Mouse (Mus musculus): Measurements from ENCODE around the gene Gm5741. TPM values are rescaled to one million over a fixed set of nuclear protein-coding genes. Genes with fewer than 3 reads are reported as not detected.

Gene Gm5741
- polyA plus RNA-seq, 1 experiment from 2014 or later, result not detected

GRCm38 (mm10) chr8:85026670-85027515 lies 40.9 kb downstream of the Gm5741 start, which contains the start of gene Trir:
TSS of gene Trir (plus strand) at chr8:85026823.
- WGBS, result under 1% methylated on average over 75 of the region's 75 CpGs
- H3K4me3 ChIP-seq (ENCODE audit: low read length), result peak within 1 kb of the TSS; percentile 97
- ATAC-seq, result peak; percentile 82
- H3K27ac ChIP-seq (ENCODE audit: low read length), result peak within 1 kb of the TSS; percentile 90
- H3K36me3 ChIP-seq (ENCODE audit: control insufficient read depth, insufficient read depth, low read length), result peaks cover 13% of the 10 kb centered on the region
- peak within 1 kb of the TSS; percentile 99 for H3K9ac ChIP-seq (ENCODE audit: low read depth, low read length)
- H3K4me1 ChIP-seq (ENCODE audit: control insufficient read depth, insufficient read depth, low read length), result peaks cover 33% of the 10 kb centered on the region
- no peaks in the 10 kb centered on the region for H3K27me3 ChIP-seq (replicated peaks; ENCODE audit: control insufficient read depth, insufficient read depth, low read length)
- peak within 1 kb of the TSS; percentile 71 for H3K4me2 ChIP-seq (ENCODE audit: low read depth, low read length)
- no peaks in the 10 kb centered on the region for H3K9me3 ChIP-seq (ENCODE audit: control insufficient read depth, low read length)

GRCm38 (mm10) chr8:85025098-85025932 lies 42.5 kb downstream of the Gm5741 start, which contains the start of gene Asna1:
TSS of gene Asna1 (minus strand) at chr8:85025281.
- no peaks in the 10 kb centered on the region for H3K9me3 ChIP-seq (ENCODE audit: control insufficient read depth, low read length)
- peaks cover 33% of the 10 kb centered on the region for H3K4me1 ChIP-seq (ENCODE audit: control insufficient read depth, insufficient read depth, low read length)
- ATAC-seq, result peak; percentile 89
- H3K9ac ChIP-seq (ENCODE audit: low read depth, low read length), result peak within 1 kb of the TSS; percentile 73
- peak within 1 kb of the TSS; percentile 67 for H3K4me3 ChIP-seq (ENCODE audit: low read length)
- WGBS, result 4% methylated on average over 30 of the region's 30 CpGs
- H3K27me3 ChIP-seq (replicated peaks; ENCODE audit: control insufficient read depth, insufficient read depth, low read length), result no peaks in the 10 kb centered on the region
- H3K27ac ChIP-seq (ENCODE audit: low read length), result peak within 1 kb of the TSS; percentile 79
- peak within 1 kb of the TSS; percentile 81 for H3K4me2 ChIP-seq (ENCODE audit: low read depth, low read length)
- peaks cover 9% of the 10 kb centered on the region for H3K36me3 ChIP-seq (ENCODE audit: control insufficient read depth, insufficient read depth, low read length)

GRCm38 (mm10) chr8:85023846-85024245 lies 43.9 kb downstream of the Gm5741 start:
- no peak for ATAC-seq
- Histone ChIP-seq H3K9ac (ENCODE audit: low read depth, low read length) (0 out of 2 replicates have a peak overlapping the region, but pooled peaks have one; percentile 73), H3K36me3 (ENCODE audit: control insufficient read depth, insufficient read depth, low read length) (peaks cover 2% of the 10 kb centered on the region), H3K4me3 (ENCODE audit: low read length) (0 out of 2 replicates have a peak overlapping the region, but pooled peaks have one; percentile 67), H3K4me2 (ENCODE audit: low read depth, low read length) (peak overlapping the region; percentile 81; the same call in 1 of the 2 replicates), H3K4me1 (ENCODE audit: control insufficient read depth, insufficient read depth, low read length) (peaks cover 27% of the 10 kb centered on the region), H3K27me3 (replicated peaks; ENCODE audit: control insufficient read depth, insufficient read depth, low read length) (no peaks in the 10 kb centered on the region), H3K27ac (ENCODE audit: low read length) (no peak overlapping the region), H3K9me3 (ENCODE audit: control insufficient read depth, low read length) (no peaks in the 10 kb centered on the region)
- WGBS, result 94% methylated on average over 3 of the region's 3 CpGs

- Histone ChIP-seq H3K4me3 (ENCODE audit: low read length) (no peak overlapping the region), H3K36me3 (ENCODE audit: control insufficient read depth, insufficient read depth, low read length) (peaks cover 7% of the 10 kb centered on the region), H3K4me1 (ENCODE audit: control insufficient read depth, insufficient read depth, low read length) (peaks cover 19% of the 10 kb centered on the region), H3K4me2 (ENCODE audit: low read depth, low read length) (no peak overlapping the region), H3K27ac (ENCODE audit: low read length) (no peak overlapping the region), H3K9me3 (ENCODE audit: control insufficient read depth, low read length) (no peaks in the 10 kb centered on the region), H3K27me3 (replicated peaks; ENCODE audit: control insufficient read depth, insufficient read depth, low read length) (no peaks in the 10 kb centered on the region), H3K9ac (ENCODE audit: low read depth, low read length) (no peak overlapping the region)
- WGBS, result 90% methylated on average over 3 of the region's 3 CpGs
- ATAC-seq, result no peak
These were observed 46.2 kb downstream of the Gm5741 start for GRCm38 (mm10) chr8:85021514-85022055.

Small RNA genes lying within 50 kb of the gene (microRNA-seq; reads per million reads assigned to microRNA genes)
- gene Gm23388 (2.5 reads per million, percentile 5 among the genes with 10 or more reads in this experiment), gene Mir7070 (1.6 reads per million)

Other genes starting within 250 kb of the Gm5741 start
- gene Dand5, start 245.2 kb downstream of the Gm5741 start, polyA plus RNA-seq (2015; fragmentation: Nextera tagmentation; extraction: Ambion mirVana), result 4.2 and 4.4 TPM in 2 replicates
- 61.8 and 63.4 TPM in 2 replicates for gene Gadd45gip1, start 236.5 kb downstream of the Gm5741 start, polyA plus RNA-seq (2015; fragmentation: Nextera tagmentation; extraction: Ambion mirVana)
- 109 and 115 TPM in 2 replicates for gene Rad23a, start 227.3 kb downstream of the Gm5741 start, polyA plus RNA-seq (2015; fragmentation: Nextera tagmentation; extraction: Ambion mirVana)
- 1,204 and 1,241 TPM in 2 replicates for gene Calr, start 221.0 kb downstream of the Gm5741 start, polyA plus RNA-seq (2015; fragmentation: Nextera tagmentation; extraction: Ambion mirVana)
- gene Farsa, start 211.0 kb downstream of the Gm5741 start, polyA plus RNA-seq (2015; fragmentation: Nextera tagmentation; extraction: Ambion mirVana), result 86.0 and 91.7 TPM in 2 replicates
- 39.5 and 45.4 TPM in 2 replicates for gene Syce2, start 195.9 kb downstream of the Gm5741 start, polyA plus RNA-seq (2015; fragmentation: Nextera tagmentation; extraction: Ambion mirVana)
- 53.3 and 53.8 TPM in 2 replicates for gene Gcdh, start 174.1 kb downstream of the Gm5741 start, polyA plus RNA-seq (2015; fragmentation: Nextera tagmentation; extraction: Ambion mirVana)
- 4.9 and 10.3 TPM in 2 replicates for gene Klf1, start 166.1 kb downstream of the Gm5741 start, polyA plus RNA-seq (2015; fragmentation: Nextera tagmentation; extraction: Ambion mirVana)
- gene Dnase2a, start 159.4 kb downstream of the Gm5741 start, polyA plus RNA-seq (2015; fragmentation: Nextera tagmentation; extraction: Ambion mirVana), result 7.3 and 10.2 TPM in 2 replicates
- gene Mast1, start 130.6 kb downstream of the Gm5741 start, polyA plus RNA-seq (2015; fragmentation: Nextera tagmentation; extraction: Ambion mirVana), result 1.2 and 1.6 TPM in 2 replicates
- gene Rtbdn, start 121.0 kb downstream of the Gm5741 start, polyA plus RNA-seq (2015; fragmentation: Nextera tagmentation; extraction: Ambion mirVana), result 0.18 and 0.24 TPM in 2 replicates
- not detected in 2 replicates for gene Gm49661, start 98.5 kb downstream of the Gm5741 start, polyA plus RNA-seq (2015; fragmentation: Nextera tagmentation; extraction: Ambion mirVana)
- gene Prdx2, start 98.4 kb downstream of the Gm5741 start, polyA plus RNA-seq (2015; fragmentation: Nextera tagmentation; extraction: Ambion mirVana), result 533 and 590 TPM in 2 replicates
- 102 and 120 TPM in 2 replicates for gene Rnaseh2a, start 98.2 kb downstream of the Gm5741 start, polyA plus RNA-seq (2015; fragmentation: Nextera tagmentation; extraction: Ambion mirVana)
- gene Junb, start 89.3 kb downstream of the Gm5741 start, polyA plus RNA-seq (2015; fragmentation: Nextera tagmentation; extraction: Ambion mirVana), result 18.2 and 25.5 TPM in 2 replicates
- gene Hook2, start 77.4 kb downstream of the Gm5741 start, polyA plus RNA-seq (2015; fragmentation: Nextera tagmentation; extraction: Ambion mirVana), result 96.9 and 108 TPM in 2 replicates
- gene Best2, start 53.5 kb downstream of the Gm5741 start, polyA plus RNA-seq (2015; fragmentation: Nextera tagmentation; extraction: Ambion mirVana), result 0.09 and 0.28 TPM in 2 replicates
- gene Asna1, start 42.7 kb downstream of the Gm5741 start, polyA plus RNA-seq (2015; fragmentation: Nextera tagmentation; extraction: Ambion mirVana), result 139 and 144 TPM in 2 replicates
- gene Trir, start 41.2 kb downstream of the Gm5741 start, polyA plus RNA-seq (2015; fragmentation: Nextera tagmentation; extraction: Ambion mirVana), result 79.0 and 81.4 TPM in 2 replicates
- gene Tnpo2, start 31.1 kb downstream of the Gm5741 start, polyA plus RNA-seq (2015; fragmentation: Nextera tagmentation; extraction: Ambion mirVana), result 21.6 and 22.0 TPM in 2 replicates
- gene Fbxw9, start 7.9 kb downstream of the Gm5741 start, polyA plus RNA-seq (2015; fragmentation: Nextera tagmentation; extraction: Ambion mirVana), result 28.2 and 30.7 TPM in 2 replicates
- gene Dhps, start 3.8 kb upstream of the Gm5741 start, polyA plus RNA-seq (2015; fragmentation: Nextera tagmentation; extraction: Ambion mirVana), result 56.0 and 57.4 TPM in 2 replicates
- 138 and 146 TPM in 2 replicates for gene Wdr83os, start 12.8 kb upstream of the Gm5741 start, polyA plus RNA-seq (2015; fragmentation: Nextera tagmentation; extraction: Ambion mirVana)
- gene Wdr83, start 13.3 kb upstream of the Gm5741 start, polyA plus RNA-seq (2015; fragmentation: Nextera tagmentation; extraction: Ambion mirVana), result 39.7 and 43.8 TPM in 2 replicates
- 72.4 and 85.5 TPM in 2 replicates for gene Man2b1, start 15.3 kb upstream of the Gm5741 start, polyA plus RNA-seq (2015; fragmentation: Nextera tagmentation; extraction: Ambion mirVana)
- 2.5 and 2.7 TPM in 2 replicates for gene Zfp791, start 55.1 kb upstream of the Gm5741 start, polyA plus RNA-seq (2015; fragmentation: Nextera tagmentation; extraction: Ambion mirVana)
- gene Cks1brt, start 83.9 kb upstream of the Gm5741 start, polyA plus RNA-seq (2015; fragmentation: Nextera tagmentation; extraction: Ambion mirVana), result not detected in 2 replicates
- not detected in 2 replicates for gene Olfr371, start 158.0 kb upstream of the Gm5741 start, polyA plus RNA-seq (2015; fragmentation: Nextera tagmentation; extraction: Ambion mirVana)
- gene Orc6, start 231.7 kb upstream of the Gm5741 start, polyA plus RNA-seq (2015; fragmentation: Nextera tagmentation; extraction: Ambion mirVana), result 70.5 and 84.6 TPM in 2 replicates
- gene Vps35, start 231.8 kb upstream of the Gm5741 start, polyA plus RNA-seq (2015; fragmentation: Nextera tagmentation; extraction: Ambion mirVana), result 196 and 202 TPM in 2 replicates